Mouse (Mus musculus) Patski (cell line): Measurements from ENCODE around the gene Adam11. TPM values are rescaled to one million over a fixed set of nuclear protein-coding genes. Genes with fewer than 3 reads are reported as not detected.

Experiments used
- ATAC-seq: fragments of 100-300 bp; one replicate; pipeline ENCODE4 v1.8.0; 2021
- CTCF ChIA-PET: fragments of 350-600 bp; sonication (Branson Sonifier 250); formaldehyde crosslinking; loops from one replicate; lab custom pipeline; 2022; ENCODE audit warnings: inconsistent platforms; lab: Charles Lee
- POLR2A ChIA-PET: fragments of 350-600 bp; sonication (Branson Sonifier 250); formaldehyde crosslinking; loops from one replicate; lab custom pipeline; 2022; ENCODE audit warnings: antibody characterized with exemption, inconsistent platforms; lab: Charles Lee
- DNase-seq: peaks from one replicate; pipeline ENCODE4 v3.0.0-alpha.2; 2011; ENCODE audit warnings: low read depth, low spot score
- H3K27me3 ChIP-seq: fragments of 371-371 bp; one replicate; pipeline ENCODE4 v1.5.1; 2021
- CTCF ChIP-seq: fragments of 100-300 bp; IDR thresholded peaks from one replicate; pipeline ENCODE4 v1.5.1; 2021
- in situ Hi-C: fragments of 300-500 bp; cut with MboI; formaldehyde crosslinking; loops from 3 replicates; pipeline ENCODE4 v1.11.1; 2018; ENCODE audit warnings: low pct_unique_long_range_greater_than_20kb, mixed read lengths
- polyA plus RNA-seq: library from polyadenylated mRNA; unstranded; gene quantifications from one replicate; pipeline ENCODE4 v1.2.3, GENCODE M21; 2021

Gene Adam11
- polyA plus RNA-seq, 1 experiment from 2014 or later, result 5.3 TPM

GRCm38 (mm10) chr11:102820432-102820831 is 59.2 kb downstream of the Adam11 start:
- ATAC-seq, result no peak
- CTCF ChIA-PET, result interaction anchor here (1.3 kb wide), 1 partner anchor 16 kb away, joined by 3 read pairs; no protein-coding TSS in a partner anchor
- H3K27me3 ChIP-seq, result peaks cover 2% of the 10 kb centered on the region
- DNase-seq, result no peak
- TF ChIP-seq CTCF, result no peak
- POLR2A ChIA-PET, result no interaction called here
- in situ Hi-C loops, result loop anchor here (5.0 kb wide), 1 partner anchor 43 kb away; no protein-coding TSS in a partner anchor

DNA sequence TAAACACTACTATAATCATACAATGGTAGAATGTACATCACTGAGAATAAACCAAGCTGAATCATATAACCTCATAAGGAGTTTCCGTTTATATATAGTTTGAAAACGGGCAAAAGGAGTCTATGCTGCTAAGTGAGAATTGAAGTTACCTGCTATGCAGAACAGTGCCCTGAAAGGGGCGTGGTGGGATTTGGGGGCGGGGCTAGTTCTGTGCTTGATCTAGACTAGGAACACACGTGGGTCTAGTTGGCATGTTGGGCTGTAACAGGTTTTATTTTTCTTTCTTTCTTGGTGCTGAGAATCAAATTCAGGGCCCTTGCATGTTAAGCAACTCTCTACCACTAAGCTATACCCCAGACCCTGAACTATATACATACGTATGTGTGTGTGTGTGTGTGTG is 60.0 kb downstream of the Adam11 start:
- ATAC-seq (no peak), DNase-seq (no peak)
- no peak for TF ChIP-seq CTCF
- ChIA-PET CTCF (interaction anchor here (1.5 kb wide), 1 partner anchor 11 kb away, joined by 3 read pairs; no protein-coding TSS in a partner anchor), POLR2A (no interaction called here)
- in situ Hi-C loops, result loop anchor here (5.0 kb wide), 1 partner anchor 44 kb away; no protein-coding TSS in a partner anchor
- H3K27me3 ChIP-seq, result peaks cover 6% of the 10 kb centered on the region

DNA sequence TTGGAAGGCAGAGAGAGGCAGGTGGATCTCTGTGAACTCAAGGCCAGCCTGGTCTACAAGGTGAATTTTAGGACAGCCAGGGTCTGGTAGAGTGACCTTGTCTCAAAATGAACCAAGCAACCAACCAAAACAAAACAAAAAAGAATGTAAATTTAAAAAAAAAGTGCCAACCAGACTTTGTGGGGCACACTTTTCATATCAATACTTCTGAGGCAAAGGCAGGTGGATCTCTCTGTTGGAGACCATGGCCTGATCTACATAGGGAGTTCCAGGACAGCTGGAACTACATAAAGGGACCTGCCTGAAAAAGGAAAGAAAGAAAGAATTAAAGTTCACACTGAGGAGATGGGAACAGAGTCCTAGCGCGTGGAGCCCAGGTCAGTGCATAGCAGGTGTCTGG is 65.2 kb downstream of the Adam11 start:
- ChIA-PET POLR2A (interaction anchor here (1.4 kb wide), 1 partner anchor 52 kb away, joined by 4 read pairs; no protein-coding TSS in a partner anchor), CTCF (interaction anchor here (1.5 to 1.8 kb wide), 2 partner anchors 15 to 25 kb away, joined by 3 to 4 read pairs; no protein-coding TSS in a partner anchor)
- DNase-seq (no peak), ATAC-seq (no peak)
- TF ChIP-seq CTCF, result no peak
- peaks cover 10% of the 10 kb centered on the region for H3K27me3 ChIP-seq
- in situ Hi-C loops, result no loop called here

DNA sequence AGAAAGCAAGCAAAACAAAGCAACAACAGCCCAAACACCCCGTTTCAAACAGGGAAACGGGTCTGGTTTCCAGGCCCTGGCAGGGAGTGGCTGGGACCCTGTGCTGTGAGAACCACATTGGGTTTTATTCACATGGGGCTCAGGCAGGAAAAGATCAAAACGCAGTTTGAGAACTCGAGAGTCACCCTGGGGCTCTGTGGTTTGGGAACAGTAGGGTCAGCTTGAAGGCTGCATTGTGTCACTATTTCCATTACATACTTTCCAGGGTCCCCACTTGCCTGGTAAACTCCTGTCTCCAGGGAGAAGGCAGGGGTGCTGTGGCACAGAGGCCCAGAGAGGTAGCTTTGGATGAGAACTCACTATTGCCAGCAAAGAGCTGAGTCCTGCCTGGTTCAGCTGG is 65.9 kb downstream of the Adam11 start:
- ATAC-seq (no peak), DNase-seq (no peak)
- H3K27me3 ChIP-seq, result peaks cover 10% of the 10 kb centered on the region
- in situ Hi-C loops, result no loop called here
- no peak for TF ChIP-seq CTCF
- POLR2A ChIA-PET, result interaction anchor here (1.4 kb wide), 1 partner anchor 53 kb away, joined by 4 read pairs; no protein-coding TSS in a partner anchor
- CTCF ChIA-PET, result interaction anchor here (1.5 to 1.8 kb wide), 2 partner anchors 16 to 24 kb away, joined by 3 to 4 read pairs; no protein-coding TSS in a partner anchor

Other genes starting within 250 kb of the Adam11 start
- 27.5 TPM for gene Gpatch8, start 205.0 kb upstream of the Adam11 start, polyA plus RNA-seq
- not detected for gene Gm11627, start 182.0 kb upstream of the Adam11 start, polyA plus RNA-seq
- gene Fzd2, start 157.0 kb upstream of the Adam11 start, polyA plus RNA-seq, result 16.9 TPM
- gene Meioc, start 97.7 kb upstream of the Adam11 start, polyA plus RNA-seq, result 0.09 TPM
- gene Ccdc43, start 63.7 kb upstream of the Adam11 start, polyA plus RNA-seq, result 41.4 TPM
- 33.9 TPM for gene Gjc1, start 58.3 kb downstream of the Adam11 start, polyA plus RNA-seq
- not detected for gene Higd1b, start 74.4 kb downstream of the Adam11 start, polyA plus RNA-seq
- 120 TPM for gene Eftud2, start 119.5 kb downstream of the Adam11 start, polyA plus RNA-seq
- gene Ccdc103, start 119.8 kb downstream of the Adam11 start, polyA plus RNA-seq, result 6.0 TPM
- 0.26 TPM for gene Fam187a, start 123.7 kb downstream of the Adam11 start, polyA plus RNA-seq
- 0.44 TPM for gene Gfap, start 139.5 kb downstream of the Adam11 start, polyA plus RNA-seq
- 13.4 TPM for gene Kif18b, start 163.7 kb downstream of the Adam11 start, polyA plus RNA-seq
- gene C1ql1, start 185.2 kb downstream of the Adam11 start, polyA plus RNA-seq, result 19.6 TPM